Mouse (Mus musculus) midbrain, embryonic 15.5 days (tissue): ENCODE measurements around the gene Ahctf1. TPM values are rescaled to one million over a fixed set of nuclear protein-coding genes. Genes with fewer than 3 reads are reported as not detected.
"Not testable (repeated sequence)": the region's sequence is repeated elsewhere in the genome, so short reads cannot be mapped to it uniquely, and the experiment has no call there.

Experiments
- ATAC-seq: fragments of 200-750 bp; cut with Nextera tagmentation; replicated peaks from 2 replicates; pipeline ENCODE4 v1.8.0; 2017; ENCODE audit warnings: moderate TSS enrichment
- H3K27ac ChIP-seq: fragments of 300-500 bp; sonication (generic); 2 replicates; pipeline ENCODE4 v1.5.1; 2015; ENCODE audit warnings: mild to moderate bottlenecking, inconsistent platforms
- H3K27me3 ChIP-seq: fragments of 300-500 bp; sonication (generic); replicated peaks from 2 replicates; pipeline ENCODE4 v1.6.1; 2015; ENCODE audit warnings: inconsistent platforms
- H3K36me3 ChIP-seq: fragments of 300-500 bp; sonication (generic); replicated peaks from 2 replicates; pipeline ENCODE4 v1.6.1; 2015; ENCODE audit warnings: inconsistent platforms
- H3K4me1 ChIP-seq: fragments of 300-500 bp; sonication (generic); 2 replicates; pipeline ENCODE4 v1.6.1; 2015; ENCODE audit warnings: inconsistent platforms
- H3K4me2 ChIP-seq: fragments of 300-500 bp; sonication (generic); 2 replicates; pipeline ENCODE4 v1.6.1; 2015; ENCODE audit warnings: inconsistent platforms, mild to moderate bottlenecking, moderate library complexity
- H3K4me3 ChIP-seq: fragments of 300-500 bp; sonication (generic); 2 replicates; pipeline ENCODE4 v1.5.1; 2015; ENCODE audit warnings: mild to moderate bottlenecking, inconsistent platforms
- H3K9ac ChIP-seq: fragments of 300-500 bp; sonication (generic); 2 replicates; pipeline ENCODE4 v1.6.1; 2015; ENCODE audit warnings: mild to moderate bottlenecking, inconsistent platforms
- H3K9me3 ChIP-seq: fragments of 300-500 bp; sonication (generic); 2 replicates; pipeline ENCODE4 v1.6.1; 2016; ENCODE audit warnings: inconsistent platforms
- WGBS: fragments of 180-500 bp; shearing (Covaris S2); methylation state at CpG from one replicate; pipeline ENCODE4 v1.1.7; 2015; ENCODE audit warnings: mixed read lengths; 5-methylcytosine and 5-hydroxymethylcytosine counted together
- polyA plus RNA-seq: library from polyadenylated mRNA; unstranded; fragments of >200 nt; fragmentation: Nextera tagmentation; extraction: Ambion mirVana; gene quantifications from 2 replicates; pipeline ENCODE4 v1.2.1, GENCODE M21; 2015

The Ahctf1 gene
- polyA plus RNA-seq, 1 experiment from 2014 or later, result 20.7 TPM

DNA sequence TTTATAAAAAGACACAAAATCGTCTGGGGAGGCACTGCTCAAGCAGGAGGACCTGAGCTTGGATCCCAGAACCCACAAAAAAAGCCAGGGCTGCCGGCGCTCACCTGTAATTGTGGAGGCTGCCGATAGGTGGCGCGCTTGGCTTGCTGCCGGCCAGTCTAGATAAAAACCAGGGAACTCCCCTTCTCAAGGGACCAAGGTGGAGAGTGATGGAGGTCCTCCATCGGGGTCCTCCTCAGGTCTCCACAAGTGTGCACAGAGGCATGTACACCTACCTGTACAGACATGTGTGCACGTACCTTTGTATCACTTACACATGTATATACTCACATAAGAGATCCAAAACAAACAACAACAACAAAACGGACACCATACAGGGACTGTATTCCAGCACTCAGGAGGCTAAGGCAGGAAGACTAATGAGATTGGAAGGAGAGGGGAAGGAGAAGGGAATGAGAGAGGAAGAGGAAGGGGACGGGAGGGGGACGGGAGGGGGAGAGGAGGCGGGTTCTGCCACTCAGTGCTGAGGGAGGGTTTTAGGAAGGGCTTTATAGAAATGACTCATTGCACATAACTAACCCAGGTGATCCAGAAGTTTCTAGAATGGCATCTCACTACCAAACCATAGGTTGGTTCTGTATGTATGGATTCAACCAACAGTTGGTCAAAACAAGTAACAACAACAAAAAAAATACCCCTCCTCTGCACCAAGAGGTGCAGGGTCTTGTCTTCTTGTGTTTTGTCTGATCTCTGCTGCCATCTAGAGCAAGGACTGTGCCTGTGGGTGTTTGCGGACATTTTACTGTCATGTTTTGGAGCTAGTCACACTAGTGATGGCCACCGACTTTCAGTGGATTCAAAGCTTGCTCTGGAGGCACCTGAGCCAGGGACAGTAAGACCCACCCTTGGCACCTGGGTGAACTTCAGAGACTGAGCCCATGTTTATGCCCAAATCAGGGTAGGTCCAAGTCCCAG lies 68.7 kb downstream of the Ahctf1 start:
- ATAC-seq, result no peak
- H3K9ac ChIP-seq, result no peak overlapping the region
- 42% methylated on average over 15 of the region's 15 CpGs for WGBS
- no peaks in the 10 kb centered on the region for H3K9me3 ChIP-seq
- no peak overlapping the region for H3K27ac ChIP-seq
- H3K4me2 ChIP-seq, result no peak overlapping the region
- no peaks in the 10 kb centered on the region for H3K27me3 ChIP-seq
- H3K4me3 ChIP-seq, result no peak overlapping the region
- no peaks in the 10 kb centered on the region for H3K36me3 ChIP-seq
- H3K4me1 ChIP-seq, result no peaks in the 10 kb centered on the region

DNA sequence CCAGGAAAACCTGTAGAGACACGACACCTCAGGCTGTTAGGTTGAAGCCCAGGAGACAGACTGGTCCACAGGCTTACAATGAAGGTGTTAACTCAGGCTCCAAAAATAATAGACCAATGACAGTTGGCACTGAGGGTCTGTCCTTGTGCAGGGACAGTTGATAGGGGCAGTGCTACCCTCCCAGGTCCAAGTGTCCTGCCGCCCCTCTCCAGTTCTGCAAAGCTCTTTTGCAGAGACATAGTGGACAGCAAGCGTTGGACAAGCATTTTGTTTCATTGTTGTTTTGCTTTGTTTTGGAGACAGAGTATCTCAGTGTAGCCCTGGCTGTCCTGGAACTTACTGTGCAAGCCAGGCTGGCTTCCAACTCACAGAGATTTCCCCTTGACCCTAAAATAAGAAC lies 72.1 kb downstream of the Ahctf1 start:
- Histone ChIP-seq H3K4me2 (no peak overlapping the region), H3K4me3 (no peak overlapping the region), H3K36me3 (no peaks in the 10 kb centered on the region), H3K9ac (no peak overlapping the region), H3K27ac (no peak overlapping the region), H3K4me1 (no peaks in the 10 kb centered on the region), H3K27me3 (no peaks in the 10 kb centered on the region), H3K9me3 (no peaks in the 10 kb centered on the region)
- ATAC-seq, result no peak
- WGBS, result 91% methylated on average over 3 of the region's 3 CpGs

DNA sequence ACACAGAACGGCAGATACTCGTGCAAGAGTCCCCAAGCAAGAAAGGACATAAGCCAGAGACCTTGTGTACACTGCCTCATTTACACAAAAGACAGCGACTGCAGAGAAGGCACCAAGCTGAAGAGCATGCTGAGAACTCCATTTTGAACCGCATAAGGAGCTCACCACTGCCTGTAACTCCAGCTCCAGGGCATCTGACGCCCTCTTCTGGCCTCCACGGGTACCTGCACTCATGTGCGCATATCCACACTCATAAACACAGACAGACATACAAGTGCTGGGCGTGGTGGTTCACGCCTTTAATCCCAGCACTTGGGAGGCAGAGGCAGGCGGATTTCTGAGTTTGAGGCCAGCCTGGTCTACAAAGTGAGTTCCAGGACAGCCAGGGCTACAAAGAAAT lies 74.8 kb downstream of the Ahctf1 start:
- Histone ChIP-seq H3K9me3 (no peaks in the 10 kb centered on the region), H3K4me3 (no peak overlapping the region), H3K36me3 (no peaks in the 10 kb centered on the region), H3K9ac (no peak overlapping the region), H3K4me1 (no peaks in the 10 kb centered on the region), H3K27ac (no peak overlapping the region), H3K27me3 (no peaks in the 10 kb centered on the region), H3K4me2 (no peak overlapping the region)
- 90% methylated on average over 10 of the region's 10 CpGs for WGBS
- no peak for ATAC-seq

DNA sequence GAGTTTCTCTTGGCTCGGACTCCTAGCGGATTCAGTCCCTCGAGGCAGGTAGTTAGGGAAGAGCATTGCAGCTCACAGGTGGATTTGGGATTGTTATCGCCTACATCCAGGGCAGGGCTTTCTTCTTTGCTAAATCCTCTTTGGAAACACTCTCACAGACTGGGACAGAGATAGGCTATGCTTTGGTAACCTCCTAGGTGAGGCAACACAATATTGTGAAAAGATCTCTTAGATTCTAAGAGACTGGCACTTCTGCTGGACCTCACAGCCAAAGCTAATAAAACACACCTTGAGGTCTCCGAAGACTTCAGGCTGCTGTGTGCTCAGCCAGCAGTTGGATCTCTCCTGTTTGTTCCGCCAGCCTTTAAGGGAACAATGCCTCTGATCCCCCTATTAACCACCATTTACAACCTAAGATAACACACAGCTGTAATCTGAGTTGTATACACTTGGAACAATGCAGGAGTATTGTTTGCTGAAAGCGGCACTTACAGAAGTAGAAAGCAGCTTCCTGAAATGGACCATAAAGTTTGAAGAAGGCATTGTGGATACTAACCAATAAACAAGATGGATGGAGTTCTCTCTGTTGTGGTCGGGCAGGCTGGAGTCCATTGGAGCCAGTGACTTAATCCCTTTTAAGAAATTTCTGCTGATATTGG lies 80.5 kb downstream of the Ahctf1 start:
- Histone ChIP-seq H3K4me3 (no peak overlapping the region), H3K27me3 (no peaks in the 10 kb centered on the region), H3K27ac (no peak overlapping the region), H3K9me3 (no peaks in the 10 kb centered on the region), H3K4me1 (no peaks in the 10 kb centered on the region), H3K9ac (no peak overlapping the region), H3K4me2 (no peak overlapping the region), H3K36me3 (no peaks in the 10 kb centered on the region)
- no peak for ATAC-seq
- WGBS, result 74% methylated on average over 8 of the region's 8 CpGs

DNA sequence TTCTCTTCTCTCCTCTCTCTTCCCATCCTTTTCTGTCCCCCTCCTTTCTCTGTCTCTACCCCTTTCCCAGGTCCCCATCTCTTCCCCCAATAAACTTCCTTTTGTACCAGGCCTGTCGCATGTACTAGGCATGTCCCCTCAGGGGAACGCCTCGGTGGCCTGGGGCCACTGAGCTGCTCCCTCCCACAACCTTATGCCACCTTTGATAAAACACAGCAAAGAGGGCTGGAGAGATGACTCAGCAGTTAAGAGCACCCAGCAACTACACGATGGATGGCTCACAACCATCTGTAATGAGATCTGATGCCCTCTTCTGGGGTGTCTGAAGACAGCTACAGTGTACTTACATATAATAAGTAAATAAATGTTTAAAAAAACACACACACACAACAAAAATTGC lies 87.7 kb downstream of the Ahctf1 start:
- WGBS, result 95% methylated on average over 4 of the region's 4 CpGs
- Histone ChIP-seq H3K4me3 (no peak overlapping the region), H3K27ac (no peak overlapping the region), H3K9me3 (no peaks in the 10 kb centered on the region), H3K4me2 (no peak overlapping the region), H3K27me3 (no peaks in the 10 kb centered on the region), H3K36me3 (no peaks in the 10 kb centered on the region), H3K4me1 (no peaks in the 10 kb centered on the region), H3K9ac (no peak overlapping the region)
- ATAC-seq, result no peak

DNA sequence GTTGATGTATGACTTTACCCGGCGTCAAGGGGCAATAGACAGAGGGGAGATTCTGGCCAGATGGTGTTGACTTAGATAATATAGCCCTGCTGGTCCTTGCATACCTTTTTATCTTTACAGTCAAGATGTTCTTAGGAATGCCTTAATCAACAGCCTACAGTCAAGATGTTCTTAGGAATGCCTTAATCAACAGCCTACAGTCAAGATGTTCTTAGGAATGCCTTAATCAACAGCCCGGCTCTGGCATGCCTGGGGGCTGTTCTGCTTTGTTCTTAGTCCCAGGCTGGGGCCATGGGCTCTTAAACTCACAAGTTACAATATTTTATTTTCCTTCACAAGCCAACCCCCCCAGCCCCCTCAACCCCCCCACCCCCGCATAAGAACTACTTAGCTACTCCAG lies 88.2 kb downstream of the Ahctf1 start:
- WGBS, result 88% methylated on average over 4 of the region's 4 CpGs
- H3K27me3 ChIP-seq, ATAC-seq, H3K4me2 ChIP-seq, H3K27ac ChIP-seq, H3K36me3 ChIP-seq, H3K9ac ChIP-seq, H3K9me3 ChIP-seq, H3K4me1 ChIP-seq, H3K4me3 ChIP-seq: not testable (repeated sequence)

DNA sequence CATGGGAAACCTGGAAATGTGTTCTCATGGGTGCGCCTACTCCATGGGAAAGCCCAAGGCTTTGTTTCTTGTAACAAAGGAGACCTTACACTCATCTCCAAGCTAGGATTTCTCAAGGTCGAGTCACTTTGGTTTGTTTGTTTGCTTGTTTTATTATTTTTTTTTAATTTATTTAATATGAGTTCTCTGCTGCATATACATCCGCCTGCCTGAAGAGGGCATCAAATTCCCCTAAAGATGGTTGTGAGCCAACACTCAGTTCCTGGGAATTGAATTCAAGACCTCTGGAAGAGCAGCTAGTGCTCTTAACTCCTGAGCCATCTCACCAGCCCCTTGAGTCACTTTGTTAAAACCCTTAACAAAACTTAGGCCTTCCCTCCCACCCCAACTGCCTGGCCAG lies 90.1 kb downstream of the Ahctf1 start:
- no peak overlapping the region for H3K9ac ChIP-seq
- no peak overlapping the region for H3K27ac ChIP-seq
- no peak overlapping the region for H3K4me2 ChIP-seq
- H3K4me3 ChIP-seq, result no peak overlapping the region
- H3K9me3 ChIP-seq, result no peaks in the 10 kb centered on the region
- ATAC-seq, result no peak
- no peaks in the 10 kb centered on the region for H3K4me1 ChIP-seq
- no peaks in the 10 kb centered on the region for H3K27me3 ChIP-seq
- no peaks in the 10 kb centered on the region for H3K36me3 ChIP-seq
- 88% methylated on average over 3 of the region's 3 CpGs for WGBS

GRCm38 (mm10) chr1:179712658-179713057 lies 90.8 kb downstream of the Ahctf1 start:
- no peaks in the 10 kb centered on the region for H3K4me1 ChIP-seq
- no peaks in the 10 kb centered on the region for H3K36me3 ChIP-seq
- no peak overlapping the region for H3K9ac ChIP-seq
- no peak overlapping the region for H3K4me3 ChIP-seq
- no peak for ATAC-seq
- H3K27ac ChIP-seq, result no peak overlapping the region
- no peak overlapping the region for H3K4me2 ChIP-seq
- WGBS, result 82% methylated on average over 7 of the region's 7 CpGs
- no peaks in the 10 kb centered on the region for H3K27me3 ChIP-seq
- no peaks in the 10 kb centered on the region for H3K9me3 ChIP-seq

DNA sequence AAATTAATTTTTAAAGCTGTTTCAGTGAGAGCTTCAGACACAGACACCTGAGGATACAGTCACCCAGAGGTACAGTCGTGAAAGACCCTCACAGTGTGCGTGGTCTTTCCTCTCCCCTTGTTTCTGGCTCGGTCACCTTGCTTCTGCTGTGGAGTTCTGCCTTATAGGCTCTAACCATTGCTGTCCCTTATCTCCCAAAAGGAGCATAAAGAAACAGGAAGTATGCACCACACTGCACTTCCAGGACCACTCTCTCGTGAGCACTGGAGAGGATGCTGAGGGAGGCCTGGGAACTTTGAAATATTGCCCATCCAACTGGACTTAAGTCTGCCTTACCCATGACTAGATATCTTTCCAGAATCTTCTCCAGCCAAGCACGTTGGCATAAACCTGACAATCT lies 92.7 kb downstream of the Ahctf1 start:
- Histone ChIP-seq H3K4me2 (no peak overlapping the region), H3K4me1 (no peaks in the 10 kb centered on the region), H3K9ac (no peak overlapping the region), H3K27me3 (no peaks in the 10 kb centered on the region), H3K27ac (no peak overlapping the region), H3K4me3 (no peak overlapping the region), H3K9me3 (no peaks in the 10 kb centered on the region), H3K36me3 (no peaks in the 10 kb centered on the region)
- 87% methylated on average over 5 of the region's 5 CpGs for WGBS
- ATAC-seq, result no peak

DNA sequence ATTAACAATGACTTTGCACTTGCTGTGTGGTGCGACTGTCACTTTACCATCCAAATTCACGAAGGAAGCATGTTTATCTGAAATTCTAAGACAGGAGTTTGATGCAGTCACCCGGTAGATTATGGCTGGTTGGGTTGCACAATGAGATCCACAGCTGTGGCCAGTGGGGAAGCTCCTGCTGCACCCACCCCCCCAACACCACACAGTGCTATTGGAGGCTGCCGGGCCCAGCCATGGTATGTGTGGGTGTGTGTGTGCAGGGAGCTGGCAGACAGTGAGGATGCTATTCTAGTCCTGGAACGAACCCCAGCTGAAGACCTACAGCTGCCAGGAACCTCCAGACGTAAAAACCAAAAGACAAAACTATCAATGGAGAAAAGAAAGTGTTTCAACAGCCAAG lies 94.1 kb downstream of the Ahctf1 start:
- no peak overlapping the region for H3K9ac ChIP-seq
- WGBS, result 90% methylated on average over 6 of the region's 6 CpGs
- no peaks in the 10 kb centered on the region for H3K9me3 ChIP-seq
- ATAC-seq, result no peak
- no peaks in the 10 kb centered on the region for H3K4me1 ChIP-seq
- H3K4me3 ChIP-seq, result no peak overlapping the region
- no peak overlapping the region for H3K4me2 ChIP-seq
- H3K27ac ChIP-seq, result no peak overlapping the region
- no peaks in the 10 kb centered on the region for H3K27me3 ChIP-seq
- H3K36me3 ChIP-seq, result no peaks in the 10 kb centered on the region

DNA sequence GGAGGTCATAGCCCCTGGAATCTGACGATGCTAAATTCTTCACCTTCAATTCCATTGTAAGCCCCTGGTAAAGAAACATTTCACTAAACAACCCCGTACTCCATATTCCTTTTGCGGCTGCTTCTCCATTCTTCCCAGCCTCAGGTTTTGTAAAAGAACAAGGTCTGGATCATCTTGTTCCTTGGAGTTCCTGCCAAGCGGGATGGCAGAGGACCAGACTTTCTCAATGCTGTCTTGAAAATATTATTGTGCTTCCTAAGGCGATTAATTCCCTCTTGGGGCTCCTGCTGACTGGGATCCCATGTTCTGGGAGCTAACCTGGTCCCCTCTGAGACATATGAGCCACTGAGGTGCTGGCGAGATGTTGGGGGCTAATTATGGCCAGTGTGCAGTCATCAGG lies 98.3 kb downstream of the Ahctf1 start:
- no peaks in the 10 kb centered on the region for H3K36me3 ChIP-seq
- H3K27me3 ChIP-seq, result no peaks in the 10 kb centered on the region
- 90% methylated on average over 6 of the region's 6 CpGs for WGBS
- H3K9me3 ChIP-seq, result no peaks in the 10 kb centered on the region
- no peak overlapping the region for H3K9ac ChIP-seq
- H3K4me2 ChIP-seq, result no peak overlapping the region
- H3K27ac ChIP-seq, result no peak overlapping the region
- no peaks in the 10 kb centered on the region for H3K4me1 ChIP-seq
- H3K4me3 ChIP-seq, result no peak overlapping the region
- no peak for ATAC-seq

DNA sequence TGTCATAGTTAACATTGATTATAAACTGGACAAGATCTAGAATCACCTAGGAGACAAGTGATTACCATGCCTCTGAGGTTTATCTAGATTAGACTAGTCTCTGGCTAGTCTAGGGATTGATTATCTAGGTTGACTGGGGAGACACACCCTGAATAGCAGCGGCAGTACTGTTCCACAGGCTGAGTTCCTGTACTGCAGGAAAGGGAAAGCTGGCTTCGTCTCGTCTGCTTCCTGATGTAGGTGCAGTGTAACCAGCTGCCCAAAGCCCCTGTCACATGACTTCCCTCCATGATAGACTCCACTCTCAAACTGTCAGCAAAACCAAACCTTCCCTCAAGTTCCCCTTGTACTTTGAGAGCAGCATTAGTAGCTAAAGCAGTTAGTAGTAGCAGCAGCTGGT lies 99.3 kb downstream of the Ahctf1 start:
- Histone ChIP-seq H3K27ac (no peak overlapping the region), H3K4me1 (no peaks in the 10 kb centered on the region), H3K36me3 (no peaks in the 10 kb centered on the region), H3K9me3 (no peaks in the 10 kb centered on the region), H3K4me3 (no peak overlapping the region), H3K27me3 (no peaks in the 10 kb centered on the region), H3K4me2 (no peak overlapping the region), H3K9ac (no peak overlapping the region)
- no peak for ATAC-seq
- 88% methylated on average over 3 of the region's 3 CpGs for WGBS
